Mouse (Mus musculus) left cerebral cortex, postnatal 36 days (tissue): ENCODE results near the gene Gast. TPM values are rescaled to one million over a fixed set of nuclear protein-coding genes. Genes with fewer than 3 reads are reported as not detected.
"Not testable (repeated sequence)": the region's sequence is repeated elsewhere in the genome, so short reads cannot be mapped to it uniquely, and the experiment has no call there.

Experiments used
- DNase-seq, 2 experiments: peaks; one replicate each; pipeline ENCODE4 v3.0.0; 2021 to 2022; ENCODE audit warnings: low spot score in 2 of 2, mixed read lengths in 1 of 2
- intact Hi-C: fragments of 180-260 bp; cut with DNase I; formaldehyde crosslinking; loops from one replicate; pipeline ENCODE4 v1.15.1; 2025
- total RNA-seq, 2 experiments: library from RNA; stranded (reverse); gene quantifications; 2 replicates each; pipeline ENCODE4 v1.2.3; 2021

The Gast gene
- total RNA-seq, 2 experiments from 2014 or later: not detected

- DNase-seq: peak; percentile 100
- intact Hi-C loops: loop anchor here (5.0 kb wide), 1 partner anchor 38 kb away; the partner anchor contains the start of gene Hap1
Measured at GRCm38 (mm10) chr11:100319492-100320171, 14.6 kb upstream of the Gast start, which contains the start of gene Eif1. Gene Eif1 (plus strand): TSS chr11:100319885.

DNA sequence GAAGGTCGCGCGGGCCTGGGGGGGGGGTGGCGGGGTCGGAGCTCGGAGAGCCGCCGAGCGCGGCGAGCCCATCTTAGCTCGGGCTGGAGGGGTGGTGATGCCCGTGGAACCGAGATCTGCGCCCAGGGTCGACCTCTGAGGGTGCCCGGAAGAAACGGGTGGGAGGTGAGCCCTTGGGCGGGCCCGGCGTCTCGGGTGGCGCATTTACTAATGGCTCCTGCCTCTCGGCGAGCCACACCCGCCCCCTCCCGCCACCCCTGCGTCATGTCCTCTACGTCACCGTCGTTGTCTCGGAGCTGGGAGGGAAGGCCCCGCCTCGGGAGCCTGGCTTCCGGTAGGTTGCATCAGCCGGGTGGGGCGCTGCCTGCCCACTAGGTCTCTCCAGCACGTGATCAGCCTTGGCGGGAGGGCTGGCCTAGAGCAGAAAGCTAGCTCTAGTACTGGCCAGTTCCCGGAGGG lies 14.0 kb upstream of the Gast start:
- intact Hi-C loops: loop anchor here (5.0 kb wide), 1 partner anchor 37 kb away; the partner anchor contains the start of gene Hap1
- peak; percentile 91 for DNase-seq

DNA sequence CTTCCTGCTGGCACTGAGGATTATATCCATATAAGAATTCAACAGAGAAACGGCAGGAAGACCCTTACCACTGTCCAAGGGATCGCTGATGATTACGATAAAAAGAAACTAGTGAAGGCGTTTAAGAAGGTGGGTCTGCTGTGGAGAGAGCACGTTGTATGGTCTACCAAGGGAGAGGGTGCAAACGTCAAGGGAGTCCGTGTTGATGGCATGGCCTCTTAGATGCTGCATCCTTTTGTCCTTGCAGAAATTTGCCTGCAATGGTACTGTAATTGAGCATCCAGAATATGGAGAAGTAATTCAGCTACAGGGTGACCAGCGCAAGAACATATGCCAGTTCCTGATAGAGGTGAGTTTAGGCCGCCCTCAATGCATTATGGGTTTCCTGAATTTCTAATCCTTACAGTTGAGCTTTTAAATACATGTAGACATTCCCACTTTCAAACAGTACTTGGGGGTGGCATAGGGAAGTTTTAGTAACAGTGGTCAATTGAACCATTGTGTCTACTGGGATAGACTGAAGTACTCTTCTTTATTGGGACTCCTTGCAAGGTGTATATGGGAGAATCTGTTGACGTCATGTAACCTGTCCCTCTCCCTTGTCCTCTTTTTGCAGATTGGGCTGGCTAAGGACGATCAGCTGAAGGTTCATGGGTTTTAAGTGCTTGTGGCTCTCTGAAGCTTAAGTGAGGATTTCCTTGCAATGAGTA lies 13.4 kb upstream of the Gast start:
- intact Hi-C loops: loop anchor here (5.0 kb wide), 1 partner anchor 36 kb away; the partner anchor contains the start of gene Hap1
- not testable (repeated sequence) for DNase-seq

- DNase-seq: not testable (repeated sequence)
- intact Hi-C loops: loop anchor here (5.0 kb wide), 1 partner anchor 36 kb away; the partner anchor contains the start of gene Hap1
Measured at GRCm38 (mm10) chr11:100321479-100322305, 12.5 kb upstream of the Gast start.

GRCm38 (mm10) chr11:100322591-100323258 lies 11.5 kb upstream of the Gast start:
- no peak for DNase-seq
- intact Hi-C loops: loop anchor here (5.0 kb wide), 1 partner anchor 35 kb away; the partner anchor contains the start of gene Hap1

- peak in 1 of 2 experiments; percentile 36 for DNase-seq
- intact Hi-C loops: loop anchor here (5.0 kb wide), 1 partner anchor 34 kb away; the partner anchor contains the start of gene Hap1
Measured at GRCm38 (mm10) chr11:100323578-100323977, 10.6 kb upstream of the Gast start.

GRCm38 (mm10) chr11:100325062-100325629 lies 9.1 kb upstream of the Gast start:
- intact Hi-C loops: no loop called here

GRCm38 (mm10) chr11:100327316-100327715 lies 6.9 kb upstream of the Gast start:
- intact Hi-C loops: no loop called here
- no peak for DNase-seq

More at GRCm38 (mm10) chr11:100325062-100325629, 9.1 kb upstream of the Gast start:
- DNase-seq: no peak

DNA sequence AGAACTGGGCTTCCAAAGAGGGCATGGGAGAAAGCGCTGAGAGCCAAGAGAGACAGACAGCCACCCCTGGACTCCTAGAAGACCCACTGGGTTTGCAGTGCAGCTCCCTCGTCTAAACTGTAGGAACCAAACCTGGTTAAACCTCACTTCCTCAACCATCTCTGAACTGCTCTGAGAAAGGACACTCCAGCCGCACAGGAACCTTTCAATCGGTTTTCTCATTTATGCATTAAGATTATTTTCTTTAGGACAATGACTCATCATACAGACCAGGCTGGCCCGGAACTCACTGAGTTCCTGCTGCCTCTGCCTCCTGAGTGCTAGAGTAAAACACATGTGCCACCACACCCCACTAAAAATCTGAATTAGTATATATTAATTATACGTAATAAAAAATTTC lies 6.4 kb upstream of the Gast start:
- no peak for DNase-seq
- intact Hi-C loops: no loop called here

DNA sequence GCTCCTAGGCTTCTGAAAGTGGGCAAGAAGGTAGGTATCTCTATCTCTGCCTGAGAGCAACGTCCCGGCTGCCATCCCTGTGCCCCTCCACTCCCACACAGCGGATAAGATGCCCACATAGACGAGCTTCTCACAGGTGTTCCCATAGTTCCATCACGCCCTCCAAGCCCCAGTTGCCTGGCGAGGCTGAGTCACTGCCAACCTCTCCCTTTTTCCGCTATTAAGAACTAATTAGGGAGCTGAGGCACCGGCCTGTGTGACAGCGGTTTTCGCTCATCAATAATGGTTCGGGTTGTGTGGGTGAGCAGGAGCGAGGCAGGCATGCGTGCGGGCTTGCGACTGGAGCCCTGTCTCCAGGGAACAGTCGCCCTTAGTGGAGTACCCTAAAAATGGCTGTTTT lies 4.0 kb upstream of the Gast start:
- intact Hi-C loops: no loop called here
- no peak for DNase-seq

DNA sequence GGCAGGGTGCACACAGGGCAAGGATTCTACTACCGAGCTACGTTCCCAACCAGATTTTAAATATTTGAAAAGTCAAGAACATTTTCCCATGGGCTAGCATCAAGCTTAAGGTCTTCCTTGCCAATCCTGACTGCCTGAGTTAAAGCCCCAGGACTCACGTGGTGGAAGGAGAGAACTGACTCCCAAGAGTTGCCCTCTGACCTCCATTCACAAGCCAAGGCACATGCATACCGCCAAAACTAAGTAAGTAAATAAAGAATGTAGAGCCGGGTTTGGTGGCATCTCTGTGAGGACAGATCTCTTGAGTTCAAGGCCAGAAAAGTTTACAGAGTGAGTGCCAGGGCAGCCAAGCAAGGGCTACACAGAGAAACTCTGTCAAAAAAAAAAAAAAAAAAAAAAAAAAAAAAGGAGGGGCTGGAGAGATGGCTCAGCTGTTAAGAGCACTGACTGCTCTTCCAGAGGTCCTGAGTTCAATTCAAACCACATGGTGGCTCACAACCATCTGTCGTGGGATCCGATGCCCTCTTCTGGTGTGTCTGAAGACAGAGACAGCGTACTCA lies 3.3 kb upstream of the Gast start:
- intact Hi-C loops, DNase-seq: not testable (repeated sequence)

GRCm38 (mm10) chr11:100332766-100333515 lies 1.3 kb upstream of the Gast start:
- peak; percentile 34 to 58 for DNase-seq
- intact Hi-C loops: no loop called here

DNA sequence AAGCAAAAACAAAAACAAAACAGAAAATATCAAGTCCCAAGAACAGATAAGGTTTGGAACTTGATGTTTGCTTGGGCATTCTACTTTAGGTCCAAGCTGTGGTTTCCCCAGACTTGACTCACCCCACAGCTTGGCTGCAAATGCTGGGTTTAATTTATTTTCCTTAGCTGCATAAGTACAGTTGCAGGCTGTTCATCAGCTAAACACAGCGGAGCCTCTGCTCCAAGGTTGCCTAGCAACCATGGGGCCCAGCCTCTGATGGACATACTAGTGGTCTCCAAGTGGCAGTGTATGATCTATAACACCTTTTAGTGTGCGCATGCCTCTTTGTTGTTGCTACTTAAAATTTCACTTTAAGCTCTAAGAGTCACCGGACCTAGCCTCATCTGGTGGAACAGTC lies 1.5 kb downstream of the Gast start:
- DNase-seq: no peak
- intact Hi-C loops: no loop called here

DNA sequence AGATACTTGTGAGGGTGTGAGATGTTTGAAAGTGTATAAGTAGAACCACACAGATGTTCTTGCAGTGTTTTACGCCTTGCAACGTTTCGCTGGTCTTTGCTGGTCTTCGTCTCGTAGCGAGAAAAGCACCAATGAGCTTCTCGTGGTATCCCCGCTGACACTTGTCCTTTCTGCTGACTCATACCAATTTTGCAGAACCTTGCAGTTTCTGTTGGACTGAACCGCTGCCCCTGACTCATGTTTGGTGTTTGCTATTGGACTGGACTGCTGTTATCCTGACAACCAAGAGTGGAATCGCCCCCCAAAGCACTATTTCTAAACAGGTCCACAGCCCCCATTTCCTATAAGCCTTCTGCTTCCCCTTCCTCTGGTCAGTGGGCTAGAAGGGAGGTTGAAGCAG lies 10.1 kb downstream of the Gast start:
- DNase-seq: no peak
- intact Hi-C loops: no loop called here

- intact Hi-C loops: loop anchor here (10.0 kb wide), 1 partner anchor 343 kb away; the partner anchor contains the start of gene Zfp385c
- DNase-seq: no peak
Measured at GRCm38 (mm10) chr11:100352076-100352857, 18.1 kb downstream of the Gast start.

DNA sequence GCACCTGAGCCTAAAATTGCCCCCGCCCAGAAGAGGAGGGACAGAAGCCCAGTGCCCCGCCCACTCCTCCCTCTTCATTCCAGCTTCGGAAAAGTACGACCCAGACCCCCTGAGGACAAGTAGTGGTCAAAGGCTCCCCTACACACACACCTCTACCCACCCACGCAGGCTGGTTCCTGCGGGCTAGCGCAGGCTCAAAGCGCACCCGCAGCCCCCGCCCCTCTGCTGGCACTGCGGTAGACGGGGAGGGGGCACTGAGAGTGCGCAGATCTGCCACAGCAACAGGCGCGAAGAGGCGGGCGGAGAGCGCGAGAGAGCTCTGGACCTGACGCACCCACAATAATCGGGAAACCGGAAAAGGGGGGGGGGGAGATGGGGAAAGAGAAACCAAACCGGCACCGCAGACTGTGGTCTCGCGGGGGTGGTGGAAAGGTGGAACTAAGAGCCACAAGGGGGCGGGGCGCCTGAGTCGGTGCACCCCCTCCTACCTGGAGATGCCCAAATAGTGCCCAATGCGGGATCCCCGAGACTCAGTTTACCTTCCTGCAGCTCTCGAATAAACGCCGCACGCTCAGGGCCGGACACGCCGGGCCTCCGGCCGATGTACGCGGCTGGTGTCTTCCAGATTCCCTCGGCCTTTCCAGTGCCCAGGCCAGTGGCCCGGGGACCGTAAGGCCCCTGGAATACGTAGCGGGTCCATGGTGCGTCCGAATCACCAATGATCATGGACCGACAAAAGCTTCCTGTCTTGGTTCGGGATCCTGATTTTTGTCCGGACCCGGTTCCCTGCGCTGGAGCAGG lies 21.1 kb downstream of the Gast start:
- intact Hi-C loops: loop anchor here (5.0 to 10.0 kb wide), 3 partner anchors 33 to 339 kb away; partner anchors contain the start of genes Klhl11 and Zfp385c
- DNase-seq: peak; percentile 36 to 55
